Mouse (Mus musculus): ENCODE measurements around the gene Ap2b1. TPM values are rescaled to one million over a fixed set of nuclear protein-coding genes. Genes with fewer than 3 reads are reported as not detected.

Gene Ap2b1
- polyA plus RNA-seq, 2 experiments = 11.7 to 20.9 TPM

GRCm38 (mm10) chr11:83271151-83271950 lies 27.5 kb upstream of the Ap2b1 start:
- TF ChIP-seq EP300 (IDR thresholded peaks at IDR 0.05; ENCODE audit: low read depth) (peak; percentile 60), CTCF (IDR thresholded peaks at IDR 0.05; ENCODE audit: low read depth) (0 out of 2 replicates have a peak, but pooled peaks have one; percentile 11)
- Histone ChIP-seq H3K9ac (replicated peaks) (peak overlapping the region; percentile 72), H3K9me3 (ENCODE audit: control insufficient read depth, low read length) (no peaks in the 10 kb centered on the region), H3K4me2 (ENCODE audit: low read depth) (peak overlapping the region; percentile 73), H3K4me3 (ENCODE audit: insufficient read depth in 1 of 2, low read depth in 2 of 2, low read length in 2 of 2) (peak overlapping the region; percentile 62 to 99), H3K27me3 (ENCODE audit: control insufficient read depth, insufficient read depth, low read length) (peaks cover 5% of the 10 kb centered on the region), H3K27ac (peak overlapping the region; percentile 84), H3K4me1 (replicated peaks; ENCODE audit: control insufficient read depth in 2 of 2, insufficient read depth in 2 of 2, low read length in 1 of 2) (peaks cover 2 to 14% of the 10 kb centered on the region in 2 experiments; a peak in 3 of 4 replicates), H3K36me3 (replicated peaks; ENCODE audit: control insufficient read depth, insufficient read depth, low read depth) (peaks cover 11% of the 10 kb centered on the region)
- DNase-seq (ENCODE audit: low read depth in 3 of 3, low spot score in 3 of 3) (peak; percentile 73 to 81 (median 78)), ATAC-seq (ENCODE audit: insufficient read depth) (peak; percentile 88)
- under 1% methylated on average over 26 of the region's 26 CpGs for WGBS (ENCODE audit: insufficient replicate concordance)

GRCm38 (mm10) chr11:83271951-83272843 lies 26.6 kb upstream of the Ap2b1 start:
- peaks cover 2 to 14% of the 10 kb centered on the region in 2 experiments; a peak in 3 of 4 replicates for H3K4me1 ChIP-seq (replicated peaks; ENCODE audit: control insufficient read depth in 2 of 2, insufficient read depth in 2 of 2, low read length in 1 of 2)
- H3K4me2 ChIP-seq (ENCODE audit: low read depth) = peak overlapping the region; percentile 34
- peak overlapping the region; percentile 31; the same call in 1 of the 2 replicates for H3K9ac ChIP-seq (replicated peaks)
- H3K9me3 ChIP-seq (ENCODE audit: control insufficient read depth, low read length) = no peaks in the 10 kb centered on the region
- peaks cover 17% of the 10 kb centered on the region for H3K36me3 ChIP-seq (replicated peaks; ENCODE audit: control insufficient read depth, insufficient read depth, low read depth)
- ATAC-seq (ENCODE audit: insufficient read depth) = peak; percentile 13; the same call in 1 of the 2 replicates
- DNase-seq (ENCODE audit: low read depth in 3 of 3, low spot score in 3 of 3) = peak in 1 of 3 experiments; percentile 59
- H3K27me3 ChIP-seq (ENCODE audit: control insufficient read depth, insufficient read depth, low read length) = peaks cover 7% of the 10 kb centered on the region
- H3K27ac ChIP-seq = peak overlapping the region; percentile 84
- WGBS (ENCODE audit: insufficient replicate concordance) = 8% methylated on average over 2 of the region's 2 CpGs
- TF ChIP-seq CTCF (IDR thresholded peaks at IDR 0.05; ENCODE audit: low read depth) (peak; percentile 58), EP300 (IDR thresholded peaks at IDR 0.05; ENCODE audit: low read depth) (no peak)
- no peak overlapping the region for H3K4me3 ChIP-seq (ENCODE audit: insufficient read depth in 1 of 2, low read depth in 2 of 2, low read length in 2 of 2)

- H3K4me2 ChIP-seq (ENCODE audit: low read depth) = no peak overlapping the region
- TF ChIP-seq CTCF (IDR thresholded peaks at IDR 0.05; ENCODE audit: low read depth) = no peak
- no peak for TF ChIP-seq EP300 (IDR thresholded peaks at IDR 0.05; ENCODE audit: low read depth)
- H3K27ac ChIP-seq = no peak overlapping the region
- no peaks in the 10 kb centered on the region for H3K9me3 ChIP-seq (ENCODE audit: control insufficient read depth, low read length)
- peaks cover 7% of the 10 kb centered on the region for H3K27me3 ChIP-seq (ENCODE audit: control insufficient read depth, insufficient read depth, low read length)
- DNase-seq (ENCODE audit: low read depth in 3 of 3, low spot score in 3 of 3) (no peak), ATAC-seq (ENCODE audit: insufficient read depth) (no peak)
- 62% methylated on average over 7 of the region's 7 CpGs for WGBS (ENCODE audit: insufficient replicate concordance)
- peaks cover 2 to 5% of the 10 kb centered on the region in 2 experiments; a peak in 3 of 4 replicates for H3K4me1 ChIP-seq (replicated peaks; ENCODE audit: control insufficient read depth in 2 of 2, insufficient read depth in 2 of 2, low read length in 1 of 2)
- H3K9ac ChIP-seq (replicated peaks) = no peak overlapping the region
- H3K36me3 ChIP-seq (replicated peaks; ENCODE audit: control insufficient read depth, insufficient read depth, low read depth) = peaks cover 32% of the 10 kb centered on the region
- H3K4me3 ChIP-seq (ENCODE audit: insufficient read depth in 1 of 2, low read depth in 2 of 2, low read length in 2 of 2) = no peak overlapping the region
Measured at GRCm38 (mm10) chr11:83276251-83276650, 22.6 kb upstream of the Ap2b1 start.

- no peak overlapping the region for H3K27ac ChIP-seq
- 74% methylated on average over 4 of the region's 4 CpGs for WGBS (ENCODE audit: insufficient replicate concordance)
- DNase-seq (ENCODE audit: low read depth in 3 of 3, low spot score in 3 of 3) = no peak
- H3K4me1 ChIP-seq (replicated peaks; ENCODE audit: control insufficient read depth in 2 of 2, insufficient read depth in 2 of 2, low read length in 1 of 2) = peaks cover 3 to 4% of the 10 kb centered on the region in 2 experiments; a peak in 1 of 4 replicates
- no peak overlapping the region for H3K4me2 ChIP-seq (ENCODE audit: low read depth)
- no peak overlapping the region for H3K9ac ChIP-seq (replicated peaks)
- peaks cover 11% of the 10 kb centered on the region for H3K27me3 ChIP-seq (ENCODE audit: control insufficient read depth, insufficient read depth, low read length)
- no peak for ATAC-seq (ENCODE audit: insufficient read depth)
- H3K4me3 ChIP-seq (ENCODE audit: insufficient read depth in 1 of 2, low read depth in 2 of 2, low read length in 2 of 2) = no peak overlapping the region
- peaks cover 59% of the 10 kb centered on the region for H3K36me3 ChIP-seq (replicated peaks; ENCODE audit: control insufficient read depth, insufficient read depth, low read depth)
- no peak for TF ChIP-seq CTCF (IDR thresholded peaks at IDR 0.05; ENCODE audit: low read depth)
- no peak for TF ChIP-seq EP300 (IDR thresholded peaks at IDR 0.05; ENCODE audit: low read depth)
- H3K9me3 ChIP-seq (ENCODE audit: control insufficient read depth, low read length) = no peaks in the 10 kb centered on the region
Measured at GRCm38 (mm10) chr11:83279024-83279423, 19.8 kb upstream of the Ap2b1 start.

Data from liver, embryonic 14.5 days (tissue).